Mouse (Mus musculus): ENCODE data around the gene Tcl1b3.
"Not testable (repeated sequence)": the region's sequence is repeated elsewhere in the genome, so short reads cannot be mapped to it uniquely, and the experiment has no call there.

Tcl1b3 gene

GRCm38 (mm10) chr12:105190743-105191142 lies at the start of gene Tcl1b3:
Gene Tcl1b3, plus strand, starts transcription at chr12:105191043.
- not testable (repeated sequence) for DNase-seq

DNA sequence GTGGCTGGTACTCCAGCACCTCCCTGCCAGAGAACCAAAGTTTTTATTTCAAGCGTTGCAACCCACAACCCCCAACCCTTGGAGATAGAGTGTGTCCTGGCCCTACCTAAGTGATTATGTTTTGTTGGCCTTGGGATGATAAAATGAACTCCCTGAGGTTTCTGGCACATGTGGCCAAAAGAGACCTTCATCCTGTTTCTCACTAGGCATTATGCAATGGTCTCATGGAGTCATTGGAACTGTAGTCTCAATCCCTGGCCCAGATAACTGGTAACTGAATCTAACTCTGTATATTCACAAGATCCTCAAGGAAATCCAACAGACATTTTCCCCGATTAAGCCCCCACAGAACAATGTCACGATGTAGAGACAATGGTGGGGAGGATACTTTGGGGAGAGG lies 47.7 kb upstream of the Tcl1b3 start:
- DNase-seq = no peak

DNA sequence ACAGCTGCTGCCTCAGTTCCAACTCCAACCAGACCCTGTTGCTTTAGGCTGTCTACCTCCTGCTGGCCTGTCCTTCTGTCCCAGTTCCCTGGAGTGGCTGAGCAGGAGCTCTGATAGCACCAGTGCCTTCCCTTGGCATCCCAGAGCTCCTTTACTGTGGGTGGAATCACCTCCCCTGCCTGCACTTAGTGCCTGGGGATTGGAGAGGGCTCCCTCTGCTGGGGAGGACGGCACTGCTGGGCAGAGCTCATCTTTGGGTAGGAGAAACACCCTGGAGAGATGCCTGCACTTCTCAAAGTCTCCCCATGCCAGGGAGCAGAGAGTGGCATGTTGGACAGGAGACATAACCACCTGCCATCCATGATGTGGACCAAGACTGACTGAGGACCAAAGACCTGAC lies 45.9 kb upstream of the Tcl1b3 start:
- not testable (repeated sequence) for DNase-seq

- no peak for DNase-seq
Observed at GRCm38 (mm10) chr12:105145714-105146113, 45.1 kb upstream of the Tcl1b3 start, which contains the start of gene Tcl1b2. Gene Tcl1b2, plus strand, starts transcription at chr12:105146014.

- DNase-seq = not testable (repeated sequence)
Observed at GRCm38 (mm10) chr12:105155286-105155685, 35.6 kb upstream of the Tcl1b3 start.

- no peak for DNase-seq
Observed at GRCm38 (mm10) chr12:105158842-105159241, 32.0 kb upstream of the Tcl1b3 start.

DNA sequence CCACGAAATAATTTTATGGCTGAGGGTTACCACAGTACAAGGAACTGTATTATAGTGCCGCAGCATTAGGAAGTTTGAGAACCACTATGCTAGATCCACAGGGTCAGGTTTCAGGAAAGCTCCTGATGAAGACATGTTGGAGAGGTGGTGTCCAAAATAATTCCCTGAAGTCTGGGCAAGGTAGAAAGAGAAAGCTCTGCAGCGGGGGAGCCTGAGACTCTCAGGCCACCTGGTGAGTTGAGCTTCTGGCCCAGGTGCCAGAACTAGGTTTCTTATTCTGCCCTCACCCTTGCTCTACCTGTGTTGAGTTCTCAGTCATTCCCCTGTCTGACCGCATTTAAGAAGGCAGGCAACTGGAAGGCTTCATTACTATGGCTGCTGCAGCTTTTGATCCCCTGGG lies 31.5 kb upstream of the Tcl1b3 start, which contains the start of gene Tcl1b1:
Tcl1b1 (plus strand) TSS at position 301 of the 400 bp plus-strand sequence.
- DNase-seq = no peak

DNA sequence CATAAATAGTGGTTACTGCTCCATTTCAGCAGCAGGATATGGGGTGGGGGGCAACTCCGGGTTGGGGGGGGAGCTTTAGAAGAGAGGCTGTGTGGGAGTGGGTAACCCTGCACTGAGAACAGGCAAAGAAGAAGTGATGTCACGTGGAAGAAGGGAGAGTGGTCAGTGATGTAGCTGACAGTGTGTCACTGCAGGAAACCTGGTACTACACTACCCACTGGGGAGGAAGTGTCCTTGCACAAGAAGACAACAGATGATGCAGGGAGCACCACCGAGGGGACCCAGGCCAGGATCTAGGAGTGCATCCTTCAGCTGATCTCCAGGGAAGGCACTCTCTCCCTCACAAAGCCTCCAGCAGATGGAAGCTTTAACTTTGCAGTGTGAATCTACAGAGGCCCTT lies 24.1 kb upstream of the Tcl1b3 start:
- no peak for DNase-seq

GRCm38 (mm10) chr12:105173366-105173765 lies 17.5 kb upstream of the Tcl1b3 start:
- no peak for DNase-seq

DNA sequence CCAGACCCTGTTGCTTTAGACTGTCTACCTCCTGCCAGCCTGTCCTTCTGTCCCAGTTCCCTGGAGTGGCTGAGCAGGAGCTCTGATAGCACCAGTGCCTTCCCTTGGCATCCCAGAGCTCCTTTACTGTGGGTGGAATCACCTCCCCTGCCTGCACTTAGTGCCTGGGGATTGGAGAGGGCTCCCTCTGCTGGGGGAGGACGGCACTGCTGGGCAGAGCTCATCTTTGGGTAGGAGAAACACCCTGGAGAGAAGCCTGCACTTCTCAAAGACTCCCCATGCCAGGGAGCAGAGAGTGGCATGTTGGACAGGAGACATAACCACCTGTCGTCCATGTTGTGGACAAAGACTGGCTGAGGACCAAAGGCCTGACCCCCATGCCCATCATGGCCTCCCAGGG lies 16.5 kb upstream of the Tcl1b3 start:
- DNase-seq = peak; percentile 73 to 78

GRCm38 (mm10) chr12:105176044-105176443 lies 14.8 kb upstream of the Tcl1b3 start, which contains the start of gene Tcl1b5:
Gene Tcl1b5, plus strand, starts transcription at chr12:105176344.
- DNase-seq = not testable (repeated sequence)

- not testable (repeated sequence) for DNase-seq
Observed at GRCm38 (mm10) chr12:105181040-105181644, 9.7 kb upstream of the Tcl1b3 start.

GRCm38 (mm10) chr12:105188980-105189379 lies 1.9 kb upstream of the Tcl1b3 start:
- peak; percentile 42 to 51 for DNase-seq

DNA sequence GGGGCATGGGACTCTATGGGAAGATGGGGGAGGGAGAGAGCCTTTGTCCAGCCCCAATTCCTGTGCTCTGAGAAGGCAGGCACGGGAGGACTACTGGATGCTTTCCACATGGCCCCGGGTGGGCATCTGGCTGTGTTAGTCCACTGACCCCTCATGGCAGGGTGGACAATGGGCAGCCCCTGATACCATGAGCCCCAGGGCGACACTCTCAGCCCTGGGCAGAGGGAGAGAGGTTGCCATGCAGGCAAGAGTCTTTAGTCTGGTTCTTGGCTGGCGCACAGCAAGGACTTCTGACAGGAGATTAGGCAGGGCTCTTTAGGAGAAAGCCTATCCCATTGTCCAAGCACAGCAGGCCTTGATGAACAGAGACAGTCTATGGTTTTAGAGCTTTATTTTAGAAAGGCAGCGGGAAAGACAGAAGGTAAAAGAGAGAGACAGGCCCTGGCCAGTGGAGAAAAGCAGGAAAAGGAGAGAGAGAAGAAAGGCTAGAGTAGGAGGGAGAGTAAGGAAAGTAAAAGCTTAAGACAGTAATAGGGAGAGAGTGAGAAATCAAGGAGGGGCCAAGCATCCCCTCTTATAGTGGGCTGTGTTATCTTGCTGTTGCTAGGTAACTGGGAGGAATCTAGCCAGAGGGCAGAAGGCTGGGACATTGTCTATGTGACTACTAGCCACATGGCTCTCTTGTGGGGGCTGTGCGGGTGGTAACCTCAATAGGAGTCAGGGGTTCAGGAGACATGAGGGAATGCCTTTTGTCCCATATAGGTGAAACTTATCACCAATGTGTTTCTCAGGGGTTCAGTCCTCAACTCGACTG lies 9.0 kb downstream of the Tcl1b3 start:
- not testable (repeated sequence) for DNase-seq

DNA sequence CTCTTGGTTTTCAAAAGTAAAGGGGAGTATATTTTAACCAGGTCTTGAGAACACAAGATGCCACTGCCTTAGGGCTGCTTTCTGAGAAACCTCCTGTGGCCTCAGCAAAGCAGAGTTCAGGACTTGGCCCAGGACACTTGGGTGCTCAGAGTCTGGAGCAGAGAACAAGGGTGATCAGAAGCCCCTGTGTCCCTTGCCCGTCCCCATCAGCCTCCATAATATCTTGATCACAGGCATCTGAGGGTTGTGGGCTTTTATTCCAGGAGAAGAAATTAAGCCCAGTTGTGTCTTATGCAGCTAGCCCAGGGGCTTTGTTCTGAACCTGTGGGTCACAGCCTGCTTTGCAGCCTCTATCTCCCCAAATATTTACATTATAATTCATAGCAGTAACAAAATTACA lies 10.8 kb downstream of the Tcl1b3 start, which contains the start of gene Tcl1b4:
Tcl1b4 (plus strand) TSS at position 301 of the 400 bp plus-strand sequence.
- not testable (repeated sequence) for DNase-seq

GRCm38 (mm10) chr12:105207071-105207470 lies 16.2 kb downstream of the Tcl1b3 start:
- no peak for DNase-seq

DNA sequence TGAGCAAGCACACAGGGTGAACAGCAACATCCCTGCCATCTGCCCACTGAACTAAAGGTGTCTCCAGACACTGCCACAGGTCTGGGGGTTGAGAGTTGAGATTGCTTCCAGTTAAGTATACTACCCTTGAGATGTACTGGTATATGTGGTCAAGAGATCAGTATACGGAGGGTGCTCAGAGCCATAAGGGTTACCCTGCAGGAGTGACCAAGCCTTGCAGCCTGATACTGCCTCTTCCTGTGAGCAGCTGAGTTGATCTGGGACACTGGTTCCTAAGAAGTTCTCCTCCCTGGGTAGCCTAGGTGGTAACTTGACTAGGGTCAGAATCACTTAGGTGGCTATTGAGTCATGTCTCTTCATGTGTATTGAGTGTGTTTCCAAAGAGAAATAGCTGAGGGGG lies 17.6 kb downstream of the Tcl1b3 start:
- no peak for DNase-seq

DNA sequence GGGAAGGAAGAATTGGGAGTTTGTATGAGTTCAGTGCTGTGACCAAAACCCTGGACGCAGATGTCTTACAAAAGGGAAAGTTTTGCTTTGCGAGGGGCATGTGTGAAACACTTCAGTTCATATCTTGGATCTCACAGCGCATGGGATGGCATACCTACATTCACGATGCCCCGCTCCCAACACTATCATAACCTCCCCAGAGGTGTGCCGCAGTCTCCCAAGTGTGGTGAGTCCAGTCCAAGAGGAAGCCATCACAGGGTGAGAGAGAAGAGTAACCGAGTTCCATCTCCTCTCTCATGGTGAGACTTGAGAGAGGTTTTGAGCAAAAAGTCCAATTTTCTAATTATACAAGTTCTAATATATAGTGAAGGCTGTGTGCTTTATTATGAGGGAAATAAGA lies 18.4 kb downstream of the Tcl1b3 start:
- DNase-seq = no peak

DNA sequence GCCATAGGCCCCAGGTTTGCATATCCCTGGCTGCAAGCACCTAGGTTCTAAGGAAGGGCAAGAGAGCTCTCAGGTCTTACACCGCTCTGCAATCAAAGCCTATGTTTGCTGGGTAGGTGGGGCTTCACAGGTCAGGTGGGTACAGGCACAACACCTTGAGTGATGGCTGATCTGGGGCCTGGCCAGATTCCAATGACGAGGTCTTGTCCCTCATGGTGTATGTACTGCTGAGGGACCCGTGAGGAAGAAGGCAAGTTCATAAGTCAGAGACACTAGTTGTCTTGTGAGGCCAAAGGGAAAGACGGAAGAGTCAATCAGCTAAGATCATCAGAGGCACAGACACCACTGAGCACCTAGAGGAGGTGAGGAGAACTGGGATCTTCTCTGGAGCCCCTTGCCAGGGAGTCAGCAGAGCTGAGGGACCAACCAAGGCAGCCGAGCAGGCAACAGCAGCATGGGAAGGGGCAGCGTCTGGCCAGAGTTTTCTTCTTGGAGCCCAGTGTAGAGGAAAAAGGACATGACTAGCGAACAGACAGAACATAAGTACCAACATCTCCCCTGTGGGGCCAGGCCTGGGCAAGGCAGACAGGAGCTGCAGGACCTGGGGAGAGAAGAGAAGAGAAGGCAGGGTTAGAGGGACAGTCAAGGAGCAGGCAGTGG lies 26.4 kb downstream of the Tcl1b3 start:
- no peak for DNase-seq

- no peak for DNase-seq
Observed at GRCm38 (mm10) chr12:105222601-105223319, 31.9 kb downstream of the Tcl1b3 start, which contains the start of gene Tcl1. Gene Tcl1, minus strand, starts transcription at chr12:105222793.

DNA sequence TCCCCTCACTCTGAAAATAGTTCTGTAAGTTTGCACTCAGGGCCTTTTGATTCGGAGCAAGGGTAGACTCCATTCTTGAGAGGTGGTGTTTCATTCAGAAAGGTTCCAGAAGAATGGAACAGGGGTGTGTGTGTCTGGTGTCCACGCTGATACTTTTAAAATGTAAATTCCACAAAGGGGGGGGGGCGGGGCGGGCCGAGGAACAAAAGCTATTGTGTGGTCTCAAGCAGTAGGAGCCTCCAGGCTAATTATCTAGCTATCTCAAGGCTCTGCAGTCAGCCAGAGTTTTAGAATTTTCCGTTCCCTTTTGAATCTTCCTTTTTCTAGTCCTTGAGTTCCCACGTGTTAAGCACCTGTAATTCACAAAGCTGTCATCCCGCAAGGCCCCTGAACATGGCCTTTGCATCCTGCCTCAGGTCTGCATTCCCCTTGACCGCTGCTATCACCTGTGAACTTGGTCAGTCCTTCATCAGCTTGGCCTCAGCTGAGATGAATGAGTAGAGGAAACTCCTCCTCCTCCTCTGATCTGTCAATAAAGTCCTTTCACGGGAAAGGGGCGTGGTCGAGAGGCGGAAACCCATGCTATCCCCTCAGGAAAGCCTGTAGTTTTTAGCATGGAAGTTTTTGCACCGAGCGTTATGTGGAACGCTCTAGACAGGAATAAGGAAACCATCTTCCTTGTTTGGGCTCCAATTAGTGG lies 33.9 kb downstream of the Tcl1b3 start:
- no peak for DNase-seq

GRCm38 (mm10) chr12:105234362-105234761 lies 43.5 kb downstream of the Tcl1b3 start:
- no peak for DNase-seq
